Mouse (Mus musculus): ENCODE measurements around the gene Lsm6.

Lsm6 gene

DNA sequence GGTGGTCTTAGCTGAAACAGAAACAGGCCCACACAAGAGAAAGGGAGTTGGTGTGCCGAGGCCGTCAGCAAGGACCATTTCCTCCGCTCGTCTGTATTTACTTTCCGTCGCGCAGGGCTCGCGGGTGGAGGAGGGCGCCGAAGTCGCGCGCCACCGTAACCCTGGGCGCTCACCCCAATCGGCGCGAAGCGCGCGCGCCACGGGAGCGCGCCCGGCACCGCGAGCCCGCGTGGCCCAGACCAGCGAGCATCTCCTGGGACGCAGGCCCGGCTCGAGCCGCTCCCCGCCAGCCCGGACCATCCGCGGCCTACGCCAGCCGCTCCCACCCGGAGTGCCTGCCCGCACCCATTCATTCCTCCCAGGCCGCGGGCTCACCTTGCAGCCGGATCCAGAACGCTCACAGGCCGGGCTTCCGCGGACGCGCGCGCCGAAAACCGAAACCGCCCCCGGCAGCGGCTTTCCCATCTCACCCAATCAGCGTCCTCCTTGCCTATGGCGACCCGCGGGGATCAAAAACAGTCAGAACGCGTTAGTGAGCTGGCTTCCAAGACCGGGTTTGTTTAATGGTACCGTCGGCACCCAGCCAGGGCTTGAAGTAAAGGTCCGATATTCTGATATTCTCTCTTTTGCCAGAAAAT, at the start of gene Lsm6:
Gene Lsm6, minus strand, starts transcription at position 468 of the 638 bp plus-strand sequence.
- peak; percentile 99 for DNase-seq (ENCODE audit: low read depth, low spot score)

- no peak for DNase-seq (ENCODE audit: low read depth, low spot score)
These were observed 46.1 kb upstream of the Lsm6 start for GRCm38 (mm10) chr8:78867036-78867435.

GRCm38 (mm10) chr8:78863001-78863400, 42.1 kb upstream of the Lsm6 start:
- no peak for DNase-seq (ENCODE audit: low read depth, low spot score)

GRCm38 (mm10) chr8:78862046-78862445, 41.1 kb upstream of the Lsm6 start:
- DNase-seq (ENCODE audit: low read depth, low spot score): no peak

- no peak for DNase-seq (ENCODE audit: low read depth, low spot score)
These were observed 39.8 kb upstream of the Lsm6 start for GRCm38 (mm10) chr8:78860789-78861188.

GRCm38 (mm10) chr8:78857421-78857820, 36.5 kb upstream of the Lsm6 start:
- no peak for DNase-seq (ENCODE audit: low read depth, low spot score)

GRCm38 (mm10) chr8:78852279-78852678, 31.3 kb upstream of the Lsm6 start:
- DNase-seq (ENCODE audit: low read depth, low spot score): no peak

GRCm38 (mm10) chr8:78847240-78847639, 26.3 kb upstream of the Lsm6 start:
- DNase-seq (ENCODE audit: low read depth, low spot score): no peak

- DNase-seq (ENCODE audit: low read depth, low spot score): no peak
These were observed 23.6 kb upstream of the Lsm6 start for GRCm38 (mm10) chr8:78844559-78844958.

DNA sequence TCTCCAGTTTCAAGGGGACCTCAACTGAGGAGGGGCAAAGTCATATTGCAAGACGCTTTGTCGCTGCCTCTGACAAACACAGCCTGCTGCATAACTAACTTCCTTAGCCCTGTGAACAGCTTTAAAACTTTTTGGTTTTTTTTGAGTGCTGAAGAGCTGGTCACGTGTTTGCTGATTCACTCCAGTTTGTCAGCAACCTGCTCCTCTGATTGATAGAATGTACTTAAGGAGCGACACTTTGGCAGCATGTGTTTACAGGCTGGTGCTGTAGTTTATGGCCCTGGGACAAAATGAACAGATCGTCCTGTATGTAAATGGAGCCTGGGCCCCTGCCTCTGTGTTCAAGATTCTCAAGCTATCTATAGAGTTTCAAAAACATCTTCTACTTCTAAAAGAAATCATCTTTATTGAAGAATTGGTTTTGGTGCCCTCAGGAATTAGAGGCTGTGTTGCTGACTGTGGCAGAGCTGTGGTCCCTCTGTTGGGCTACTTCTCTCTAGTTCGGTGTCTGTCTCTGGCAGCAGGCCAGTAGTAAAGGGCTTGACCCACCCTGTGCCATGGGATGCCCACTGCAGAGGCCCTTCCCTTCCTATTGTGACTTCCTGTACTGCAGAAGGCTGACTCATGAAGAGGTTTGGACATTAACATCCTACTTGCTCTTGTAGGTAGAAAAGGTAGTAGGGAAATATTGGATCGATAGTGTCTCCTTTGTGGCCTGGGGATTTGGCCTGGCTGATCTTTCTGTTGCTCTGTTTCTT, 17.9 kb upstream of the Lsm6 start:
- DNase-seq (ENCODE audit: low read depth, low spot score): no peak

DNA sequence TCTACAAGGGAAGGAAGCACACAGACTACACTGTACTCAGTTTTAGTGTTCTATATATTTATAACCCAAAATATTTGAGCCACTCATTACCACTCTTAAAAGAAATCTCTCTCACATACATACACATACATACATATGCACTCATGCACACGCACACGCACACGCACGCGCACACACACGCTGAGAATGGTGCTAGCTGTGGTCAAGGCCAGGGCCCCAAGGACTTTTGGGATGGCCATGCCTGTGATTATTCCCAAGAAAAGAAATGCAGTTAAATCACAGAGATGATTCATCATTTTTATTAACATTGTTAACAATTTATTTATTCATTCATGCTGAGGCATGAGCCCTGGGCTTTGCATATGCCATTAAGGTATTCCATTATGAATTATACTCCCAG, 15.2 kb upstream of the Lsm6 start:
- DNase-seq (ENCODE audit: low read depth, low spot score): no peak

- no peak for DNase-seq (ENCODE audit: low read depth, low spot score)
These were observed 7.5 kb upstream of the Lsm6 start for GRCm38 (mm10) chr8:78828414-78828813.

DNA sequence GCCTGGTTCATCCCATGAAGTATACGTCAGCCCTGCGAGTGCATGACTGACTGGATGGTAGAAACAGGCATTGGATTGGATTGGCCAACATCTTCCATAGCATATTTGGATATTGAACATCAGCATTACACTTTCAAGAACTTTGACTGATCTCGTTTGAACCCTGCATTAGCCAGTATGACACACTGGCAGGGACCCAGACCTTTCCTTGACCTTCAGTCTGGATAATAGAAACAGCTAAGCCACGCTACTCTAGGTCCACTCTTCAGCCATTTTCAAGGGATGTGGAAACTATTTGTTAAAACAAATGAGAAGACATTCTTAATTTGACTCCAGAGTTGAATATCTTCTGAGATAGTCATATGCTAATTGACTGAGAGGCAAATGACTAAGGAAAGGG, 3.6 kb upstream of the Lsm6 start:
- DNase-seq (ENCODE audit: low read depth, low spot score): no peak

- DNase-seq (ENCODE audit: low read depth, low spot score): peak; percentile 68
These were observed 967 bp downstream of the Lsm6 start for GRCm38 (mm10) chr8:78819973-78820372.

DNA sequence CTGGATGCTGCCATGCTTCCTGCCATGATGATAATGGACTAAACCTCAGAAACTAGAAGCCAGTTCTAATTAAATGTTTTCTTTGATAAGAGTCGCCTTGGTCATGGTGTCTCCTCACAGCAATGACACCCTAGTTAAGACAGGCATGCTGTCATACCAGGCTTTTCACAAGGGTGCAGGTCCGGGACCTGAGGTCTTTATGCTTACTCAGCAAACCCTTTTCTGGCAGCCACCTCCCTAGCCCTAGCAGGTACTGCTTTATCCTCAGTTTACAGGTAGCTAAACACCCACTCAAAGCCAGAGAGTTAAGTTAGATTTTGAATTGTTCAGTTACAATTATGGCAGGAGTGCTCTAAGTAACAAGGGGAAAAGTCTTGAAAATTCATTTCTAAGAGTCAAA, 6.2 kb downstream of the Lsm6 start:
- DNase-seq (ENCODE audit: low read depth, low spot score): no peak

DNA sequence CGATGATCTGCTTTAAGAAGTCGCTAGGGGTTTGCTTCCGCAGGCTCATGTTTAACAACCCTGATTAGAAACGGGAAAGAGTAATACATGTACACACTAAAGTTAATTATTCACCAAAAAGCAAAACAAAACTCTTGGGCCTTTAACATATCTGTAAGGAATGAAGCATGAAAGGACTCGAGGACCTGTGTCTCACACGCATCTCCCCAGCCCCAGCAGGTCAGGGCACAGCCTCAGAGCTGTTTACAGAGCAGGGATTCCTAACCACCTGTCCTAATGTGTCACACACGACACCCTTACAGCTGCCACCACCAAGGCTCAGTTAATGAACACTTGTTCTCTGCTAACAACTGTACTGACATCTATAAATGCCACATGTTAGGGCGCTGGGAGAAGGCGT, 7.9 kb downstream of the Lsm6 start:
- DNase-seq (ENCODE audit: low read depth, low spot score): no peak

GRCm38 (mm10) chr8:78812446-78812845, 8.5 kb downstream of the Lsm6 start:
- DNase-seq (ENCODE audit: low read depth, low spot score): no peak

- DNase-seq (ENCODE audit: low read depth, low spot score): no peak
These were observed 9.2 kb downstream of the Lsm6 start for GRCm38 (mm10) chr8:78811748-78812147.

- DNase-seq (ENCODE audit: low read depth, low spot score): no peak
These were observed 10.7 kb downstream of the Lsm6 start for GRCm38 (mm10) chr8:78810207-78810675.

GRCm38 (mm10) chr8:78809454-78810206, 11.3 kb downstream of the Lsm6 start:
- no peak for DNase-seq (ENCODE audit: low read depth, low spot score)

DNA sequence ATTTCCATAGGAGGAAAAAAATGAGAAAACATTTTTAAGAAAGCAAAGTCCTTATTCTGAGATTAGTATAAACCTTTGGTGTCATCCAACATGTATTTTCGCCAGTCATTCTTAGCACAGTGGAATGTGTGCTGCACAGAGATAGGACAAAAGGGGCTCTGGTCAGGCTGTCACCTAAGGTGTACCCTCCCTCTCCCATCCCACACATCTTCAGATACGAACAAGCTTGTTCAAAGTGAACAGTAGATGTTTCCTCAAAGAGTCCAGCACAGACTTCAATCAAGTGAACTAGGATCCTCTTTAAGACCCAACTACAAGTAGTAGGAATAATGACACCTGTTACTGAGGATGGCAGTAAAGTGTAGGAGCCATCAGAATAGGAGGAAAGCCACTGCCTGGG, 12.1 kb downstream of the Lsm6 start:
- no peak for DNase-seq (ENCODE audit: low read depth, low spot score)

DNA sequence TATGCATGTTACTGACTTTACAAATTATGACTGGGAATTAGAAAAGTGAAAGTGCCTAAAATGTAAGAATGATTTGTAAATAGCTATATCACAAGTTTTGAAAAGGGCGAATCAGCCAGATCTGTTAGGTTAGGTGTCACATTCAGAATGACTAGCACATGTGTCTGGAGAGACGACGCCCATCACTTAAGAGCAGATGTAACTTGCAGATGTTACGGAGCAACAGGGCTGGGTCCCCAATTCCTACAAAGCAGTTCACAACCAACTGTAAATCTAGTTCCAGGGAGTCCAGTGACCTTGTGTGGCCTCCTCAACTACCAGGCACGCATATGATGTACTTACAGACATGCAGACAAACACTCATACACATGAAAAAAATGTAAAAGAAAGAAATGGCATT, 12.5 kb downstream of the Lsm6 start:
- DNase-seq (ENCODE audit: low read depth, low spot score): no peak

GRCm38 (mm10) chr8:78807283-78807682, 13.7 kb downstream of the Lsm6 start:
- DNase-seq (ENCODE audit: low read depth, low spot score): no peak
